Mouse (Mus musculus) MEL-GATA-1-ER (cell line): ENCODE measurements around the gene Col11a2.
A peak's percentile ranks its signal among the peaks of the same experiment; 100 is the strongest.

ENCODE experiments used
- DNase-seq: peaks from one replicate; pipeline ENCODE4 v3.0.0-alpha.2; 2012; ENCODE audit warnings: low read depth; ENCODE audit errors: extremely low read depth

The Col11a2 gene

GRCm38 (mm10) chr17:34101604-34102032, 62.4 kb downstream of the Col11a2 start:
- peak; percentile 84 for DNase-seq

- DNase-seq: no peak
Measured at GRCm38 (mm10) chr17:34102831-34103230, 63.6 kb downstream of the Col11a2 start.

DNA sequence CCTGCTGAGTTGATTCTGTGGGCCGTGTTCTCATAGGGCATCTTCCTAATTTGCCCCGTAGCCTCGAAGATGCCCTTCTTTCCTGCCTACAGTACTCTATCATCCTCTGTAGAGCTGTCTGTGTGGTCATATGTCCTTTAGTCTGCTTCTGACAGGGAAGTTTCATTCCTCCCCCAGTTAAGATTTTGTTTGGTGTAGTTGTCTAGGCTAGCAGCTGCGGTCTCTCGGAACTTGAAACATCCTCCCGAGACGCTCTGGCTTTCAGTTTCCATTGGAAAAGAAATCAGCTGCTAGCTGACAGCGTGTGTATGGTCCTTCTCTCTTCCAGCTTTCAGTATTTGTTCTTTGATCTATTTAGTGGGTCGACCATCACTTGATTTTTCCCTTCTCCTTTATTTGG, 65.6 kb downstream of the Col11a2 start:
- no peak for DNase-seq

GRCm38 (mm10) chr17:34106555-34106954, 67.3 kb downstream of the Col11a2 start:
- DNase-seq: no peak

- no peak for DNase-seq
Measured at GRCm38 (mm10) chr17:34107109-34107867, 68.1 kb downstream of the Col11a2 start.

- DNase-seq: no peak
Measured at GRCm38 (mm10) chr17:34108460-34108859, 69.2 kb downstream of the Col11a2 start.

GRCm38 (mm10) chr17:34109038-34109805, 70.0 kb downstream of the Col11a2 start:
- no peak for DNase-seq

GRCm38 (mm10) chr17:34109806-34110195, 70.6 kb downstream of the Col11a2 start:
- DNase-seq: no peak

GRCm38 (mm10) chr17:34110309-34110708, 71.1 kb downstream of the Col11a2 start:
- no peak for DNase-seq

- DNase-seq: no peak
Measured at GRCm38 (mm10) chr17:34114114-34114513, 74.9 kb downstream of the Col11a2 start.
